Mouse (Mus musculus) embryo, embryonic 11 days (tissue): ENCODE results near the gene Pbx1.

Experiments used
- DNase-seq: peaks from one replicate; pipeline ENCODE4 v3.0.0-alpha.2; 2015

Pbx1 gene

GRCm38 (mm10) chr1:168215896-168216747, 215.9 kb downstream of the Pbx1 start:
- no peak for DNase-seq

- no peak for DNase-seq
Observed at GRCm38 (mm10) chr1:168215468-168215867, 216.6 kb downstream of the Pbx1 start.

DNA sequence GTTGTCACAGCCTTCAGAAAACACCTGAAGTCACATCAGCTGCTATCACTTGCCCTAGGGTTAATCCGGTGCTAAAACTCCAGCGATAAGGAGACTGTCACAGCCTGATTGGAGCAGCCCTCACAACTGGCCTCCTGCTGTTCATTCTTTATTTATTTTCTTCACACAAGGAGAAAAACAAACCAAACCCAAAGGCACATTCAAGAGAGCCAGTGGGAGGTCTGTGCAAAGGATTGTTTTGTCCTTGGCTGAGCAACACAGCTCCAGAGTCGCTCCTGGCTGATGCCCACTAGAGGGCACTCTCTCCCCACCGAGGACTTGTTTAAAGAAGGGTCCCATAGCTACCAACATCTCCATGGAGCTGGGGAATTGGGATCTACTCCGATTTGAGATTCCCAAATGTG, 218.0 kb downstream of the Pbx1 start:
- peak; percentile 90 for DNase-seq

- DNase-seq, result peak; percentile 35
Observed at GRCm38 (mm10) chr1:168213595-168213994, 218.5 kb downstream of the Pbx1 start.

GRCm38 (mm10) chr1:168210401-168210800, 221.7 kb downstream of the Pbx1 start:
- no peak for DNase-seq

DNA sequence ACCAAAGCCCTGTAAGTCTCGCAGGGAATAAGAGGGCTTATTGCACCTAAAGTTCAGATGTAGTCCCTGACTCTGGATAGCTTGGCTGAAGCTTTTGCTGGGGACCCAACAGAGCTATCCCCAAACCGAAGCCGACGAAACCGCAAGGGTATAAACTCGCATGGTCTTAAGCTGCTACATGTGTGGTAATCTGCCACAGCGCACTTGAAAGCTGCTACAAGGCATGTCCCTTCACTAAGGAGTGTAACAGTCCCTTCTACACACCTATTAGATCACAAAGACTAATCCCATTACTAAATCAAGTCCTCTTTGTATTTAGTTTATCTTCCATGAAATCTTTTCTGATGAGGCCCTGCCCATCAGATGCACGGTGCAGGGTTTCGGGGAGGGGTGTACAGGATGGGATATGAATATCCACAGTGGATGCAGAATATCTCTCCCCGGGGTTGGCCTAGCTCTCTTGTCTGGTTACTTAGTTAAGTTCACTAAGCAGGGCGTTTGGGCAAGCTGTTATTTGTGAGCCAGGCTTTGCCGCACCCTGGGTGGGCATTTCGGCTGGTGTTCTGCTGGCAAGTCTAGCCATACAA, 231.4 kb downstream of the Pbx1 start:
- DNase-seq, result no peak

DNA sequence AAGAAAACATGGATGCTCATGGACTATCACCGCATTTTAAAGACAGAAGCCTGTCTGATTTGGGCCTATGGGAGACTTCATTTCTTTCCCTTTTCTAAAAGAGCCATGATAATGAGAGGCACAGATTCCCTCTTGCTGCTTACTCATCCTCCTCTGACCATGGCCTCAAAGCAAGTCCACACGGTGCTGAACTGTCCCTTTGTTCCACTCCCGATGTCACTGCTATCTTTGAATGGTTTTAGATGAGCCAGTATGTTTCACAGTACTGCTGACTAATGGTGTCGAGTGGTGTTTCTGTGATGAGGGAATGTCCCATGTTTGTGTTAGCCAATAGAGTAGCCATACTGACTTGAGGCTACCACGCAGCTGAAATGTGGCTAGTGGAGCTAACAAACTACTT, 233.8 kb downstream of the Pbx1 start:
- DNase-seq, result no peak

- DNase-seq, result no peak
Observed at GRCm38 (mm10) chr1:168197908-168198258, 234.2 kb downstream of the Pbx1 start.

DNA sequence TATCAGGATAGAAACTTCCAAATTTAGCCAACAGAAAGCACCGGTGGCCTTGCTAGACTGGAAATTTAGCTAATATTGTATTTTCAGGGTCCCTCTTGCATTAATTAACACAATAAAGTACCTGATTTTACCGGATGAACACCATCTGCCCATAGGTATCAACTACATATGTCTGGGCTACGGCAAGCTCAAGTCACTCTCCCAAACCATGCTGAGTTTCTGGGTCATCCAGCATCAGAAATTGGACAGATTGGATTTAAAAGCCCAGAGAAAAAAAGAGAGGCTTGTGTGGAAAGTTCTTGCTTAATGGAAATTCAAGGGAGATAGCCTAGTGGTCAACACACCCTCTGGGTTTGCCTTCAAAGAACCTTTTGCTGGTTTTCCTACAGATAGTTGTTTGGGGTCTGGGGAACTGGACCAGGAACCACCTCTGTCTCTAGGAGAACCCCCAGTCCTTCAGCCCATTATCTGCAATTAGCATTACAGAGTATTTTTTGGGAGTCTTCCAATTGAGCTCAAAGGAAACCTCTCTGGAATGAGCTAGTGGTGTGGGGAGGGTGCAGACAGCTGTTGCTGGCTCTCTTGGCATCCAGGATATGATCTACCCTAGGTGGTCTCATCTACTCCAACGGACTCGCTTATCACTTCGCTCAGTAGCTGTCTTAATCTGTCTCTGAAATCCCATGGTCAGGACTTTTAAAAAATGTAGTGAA, 234.7 kb downstream of the Pbx1 start:
- no peak for DNase-seq

DNA sequence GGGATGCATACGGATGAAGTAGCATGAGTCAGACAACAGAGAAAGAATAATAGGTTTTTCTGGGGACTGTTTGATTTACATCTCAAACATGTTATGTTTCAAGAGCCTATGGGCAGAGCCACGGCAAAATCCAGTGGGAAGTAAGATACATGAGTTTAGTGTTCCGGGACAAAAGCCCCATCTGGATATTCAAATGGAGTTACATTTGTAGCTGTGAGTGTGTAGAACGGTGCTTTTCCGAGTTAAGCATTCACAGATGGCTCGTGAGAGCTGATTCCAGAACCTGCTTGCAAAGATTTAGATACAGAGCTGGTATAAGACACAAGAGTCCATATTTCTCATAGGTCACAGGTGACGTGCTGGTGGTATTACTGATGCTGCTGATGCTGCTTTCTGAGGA, 238.7 kb downstream of the Pbx1 start:
- DNase-seq, result no peak

GRCm38 (mm10) chr1:168182816-168183215, 249.3 kb downstream of the Pbx1 start:
- DNase-seq, result no peak

DNA sequence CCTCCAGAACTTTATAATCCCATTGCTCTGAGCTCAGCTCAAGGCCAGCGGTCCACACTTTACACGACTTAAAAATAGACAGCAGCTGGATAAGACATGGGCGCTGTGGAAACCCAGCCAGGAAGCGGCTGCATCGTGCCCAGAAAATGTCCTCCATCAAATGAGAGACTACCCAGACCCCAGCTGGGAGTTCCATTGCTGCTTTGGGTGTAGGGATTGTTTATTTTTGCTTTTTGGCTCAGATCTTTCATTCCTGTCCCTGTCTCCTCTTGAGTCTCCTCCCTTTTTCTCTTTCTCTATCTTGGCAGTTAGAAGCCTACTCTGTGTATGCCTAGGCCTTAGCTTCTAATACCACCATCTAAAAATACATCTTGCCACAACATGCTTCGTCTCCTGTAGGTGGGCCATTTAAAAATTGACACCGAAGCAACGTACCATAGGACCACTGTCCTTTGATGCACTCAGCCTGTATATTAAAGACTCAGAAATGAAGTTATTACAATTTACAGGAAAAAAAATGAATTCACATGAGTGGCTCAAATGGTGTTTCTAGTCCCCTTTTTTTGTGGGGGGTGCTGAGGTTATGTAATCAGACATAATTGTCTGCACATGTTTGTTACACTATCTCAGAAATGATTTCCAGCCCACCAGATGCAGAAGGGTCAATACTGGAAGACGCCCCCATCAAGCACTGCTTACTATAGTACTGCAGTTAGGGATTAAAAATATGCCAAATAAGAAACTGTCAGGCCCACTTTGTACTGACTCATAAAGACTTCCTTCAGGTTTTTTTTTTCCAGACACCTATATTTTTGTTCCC, 251.2 kb downstream of the Pbx1 start:
- no peak for DNase-seq

- DNase-seq, result no peak
Observed at GRCm38 (mm10) chr1:168179691-168180090, 252.4 kb downstream of the Pbx1 start.

DNA sequence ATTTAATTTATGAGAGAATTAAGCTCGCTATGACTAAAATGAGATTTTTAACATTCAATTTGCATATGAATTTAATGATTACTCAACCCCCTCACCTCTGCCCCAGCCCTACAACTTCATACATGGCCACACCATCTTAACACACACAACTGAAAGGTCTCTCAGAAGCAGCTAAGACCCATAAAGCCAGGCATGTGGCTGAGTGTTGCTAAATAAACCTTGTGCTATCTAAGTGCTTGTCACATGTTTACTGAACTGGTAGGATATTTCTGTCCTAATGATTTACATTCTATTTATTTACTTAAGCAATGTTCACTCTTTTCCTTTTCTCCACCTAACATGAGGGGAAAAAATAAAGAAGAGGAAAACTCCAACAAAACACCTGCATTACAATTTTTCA, 253.5 kb downstream of the Pbx1 start:
- no peak for DNase-seq

DNA sequence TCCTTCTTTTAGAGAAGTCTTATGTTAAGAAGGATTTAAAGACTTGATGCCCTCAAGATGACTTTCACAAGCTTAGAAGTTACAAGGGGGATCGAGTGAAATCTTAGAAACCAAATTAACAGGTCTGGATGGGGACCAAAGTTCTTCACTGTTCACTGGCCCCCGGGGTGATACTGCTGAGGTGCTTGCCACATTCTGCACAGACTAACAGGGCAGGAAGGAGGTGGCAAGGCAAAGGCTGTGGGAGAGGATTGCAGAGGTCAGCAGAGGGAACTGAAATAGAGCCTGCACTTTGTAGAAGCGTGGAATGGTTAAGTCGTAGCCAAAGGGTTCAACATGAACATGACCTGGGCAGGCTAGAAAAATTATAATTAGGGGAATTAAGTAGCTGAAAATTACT, 256.5 kb downstream of the Pbx1 start:
- DNase-seq, result no peak

DNA sequence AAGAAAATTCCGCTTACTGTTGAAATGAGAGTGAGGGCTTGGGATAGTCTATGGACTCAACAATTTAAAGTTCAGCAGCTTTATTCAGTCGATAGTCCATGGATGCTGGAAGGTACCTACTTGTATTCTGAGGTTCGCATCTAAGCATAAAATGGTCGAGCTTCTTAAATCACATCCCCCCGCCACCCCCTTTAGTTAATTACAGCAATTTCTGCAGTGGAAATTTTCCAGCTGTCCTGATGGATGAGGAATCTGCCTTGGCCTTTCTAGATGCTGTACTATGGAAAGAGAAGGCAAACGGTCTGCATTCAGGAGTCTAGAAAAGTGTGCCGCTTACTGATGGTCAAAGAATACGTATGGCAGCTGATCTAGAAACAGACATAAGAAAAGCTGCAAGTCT, 262.3 kb downstream of the Pbx1 start:
- DNase-seq, result no peak

DNA sequence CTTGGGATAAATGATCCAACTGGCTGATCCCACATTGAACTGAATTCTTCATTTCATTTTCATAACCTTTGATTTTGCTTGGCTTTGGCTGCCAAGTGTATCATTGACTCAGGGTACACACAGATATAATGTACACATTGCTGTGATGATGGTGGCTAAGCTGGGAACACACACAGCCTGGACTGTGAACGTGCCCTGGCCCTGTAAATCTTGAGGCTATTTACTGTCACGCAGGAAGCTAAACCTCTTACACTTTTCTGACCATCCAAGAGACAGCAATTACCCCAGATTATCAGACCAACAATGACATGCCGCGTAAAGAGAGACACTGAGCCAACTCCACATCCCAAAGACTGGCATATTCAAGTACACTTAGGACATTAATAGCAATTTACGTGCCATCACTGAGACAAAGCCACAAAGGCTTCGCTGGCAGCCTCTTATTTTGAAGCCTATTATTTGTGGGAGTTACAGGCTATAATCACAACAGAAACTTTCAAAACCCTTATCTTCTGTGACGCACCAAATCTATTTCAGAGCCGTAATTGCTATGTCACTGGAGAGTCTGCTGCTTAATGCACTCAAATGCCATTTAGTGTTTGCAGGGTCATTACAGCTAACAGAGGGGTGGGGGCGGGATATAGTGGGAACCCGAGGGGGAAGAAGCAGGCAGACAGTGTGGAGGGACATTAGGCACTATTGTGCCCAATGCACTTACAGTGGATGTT, 262.9 kb downstream of the Pbx1 start:
- DNase-seq, result no peak

- no peak for DNase-seq
Observed at GRCm38 (mm10) chr1:168167781-168168180, 264.3 kb downstream of the Pbx1 start.

GRCm38 (mm10) chr1:168166841-168167240, 265.2 kb downstream of the Pbx1 start:
- no peak for DNase-seq

DNA sequence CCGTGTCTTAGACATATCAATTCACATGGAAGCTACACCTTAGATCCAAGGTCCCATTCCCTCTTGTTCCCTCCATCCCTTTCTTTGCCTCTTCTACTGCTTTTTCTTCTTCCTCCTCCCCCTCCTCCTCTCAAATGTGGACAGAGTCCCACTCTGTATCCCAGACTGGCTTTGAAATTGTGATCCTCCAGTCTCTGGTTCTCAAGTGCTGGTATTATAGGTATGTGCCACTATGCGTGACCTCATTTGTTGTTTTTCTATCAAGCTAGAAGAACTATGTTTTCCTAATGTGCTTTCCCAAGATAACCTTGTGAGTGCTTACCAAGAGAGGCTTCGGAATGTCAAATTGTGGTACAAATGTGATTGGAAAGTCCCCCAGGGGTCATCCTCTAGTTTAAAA, 267.1 kb downstream of the Pbx1 start:
- DNase-seq, result no peak

DNA sequence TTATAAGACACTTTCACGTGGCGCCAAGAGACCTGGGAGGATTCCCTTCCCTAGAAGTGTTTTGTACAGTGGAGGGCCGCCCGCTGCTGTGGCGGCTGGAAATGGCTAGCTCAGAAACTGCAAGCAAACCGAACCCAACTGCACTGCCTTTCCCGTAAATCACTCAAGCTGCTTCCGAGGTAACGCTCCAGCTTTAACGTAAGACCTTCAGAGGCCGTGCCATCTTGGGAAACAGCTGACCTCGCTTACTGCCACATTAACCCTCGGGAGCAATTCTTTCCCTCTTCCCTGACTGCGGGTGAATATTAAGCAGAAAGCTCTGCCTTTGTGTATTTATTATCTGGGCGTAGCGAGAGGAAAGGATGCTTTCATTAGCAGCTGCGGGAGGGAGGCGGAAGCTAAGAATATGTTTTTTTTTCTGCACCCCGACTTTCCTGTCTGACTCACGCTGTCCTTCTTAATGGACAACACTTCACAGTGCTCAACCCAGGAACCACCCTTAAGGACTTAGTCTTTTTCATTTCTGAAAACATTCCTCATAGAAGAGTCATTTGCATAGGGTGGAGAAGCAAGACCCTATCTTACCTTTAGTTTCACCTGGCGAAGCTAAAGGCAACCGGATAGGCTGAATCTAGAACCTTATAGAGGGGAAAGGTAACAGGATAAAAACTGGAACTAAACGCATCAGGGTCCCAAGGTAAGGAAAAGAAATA, 268.4 kb downstream of the Pbx1 start:
- DNase-seq, result peak; percentile 69
